Mouse (Mus musculus) liver, adult 2 months (tissue): ENCODE measurements at regions not wholly inside any gene's neighbourhood (a gene's known extent, or its start where the extent isn't known, plus 50 kb on each side); places are given as distances from the start of the nearest gene placed in this dataset.

Source experiments
- CTCF ChIP-seq: fragments of 200-500 bp; IDR thresholded peaks from 2 replicates; pipeline ENCODE4 v1.5.1; 2011; ENCODE audit warnings: low read depth, low read length, control low read depth
- POLR2A ChIP-seq: fragments of 200-500 bp; IDR thresholded peaks from 2 replicates; pipeline ENCODE4 v1.6.1; 2011; ENCODE audit warnings: low read length, control low read depth; ENCODE audit not compliant: insufficient read depth; ENCODE audit errors: extremely low read depth

DNA sequence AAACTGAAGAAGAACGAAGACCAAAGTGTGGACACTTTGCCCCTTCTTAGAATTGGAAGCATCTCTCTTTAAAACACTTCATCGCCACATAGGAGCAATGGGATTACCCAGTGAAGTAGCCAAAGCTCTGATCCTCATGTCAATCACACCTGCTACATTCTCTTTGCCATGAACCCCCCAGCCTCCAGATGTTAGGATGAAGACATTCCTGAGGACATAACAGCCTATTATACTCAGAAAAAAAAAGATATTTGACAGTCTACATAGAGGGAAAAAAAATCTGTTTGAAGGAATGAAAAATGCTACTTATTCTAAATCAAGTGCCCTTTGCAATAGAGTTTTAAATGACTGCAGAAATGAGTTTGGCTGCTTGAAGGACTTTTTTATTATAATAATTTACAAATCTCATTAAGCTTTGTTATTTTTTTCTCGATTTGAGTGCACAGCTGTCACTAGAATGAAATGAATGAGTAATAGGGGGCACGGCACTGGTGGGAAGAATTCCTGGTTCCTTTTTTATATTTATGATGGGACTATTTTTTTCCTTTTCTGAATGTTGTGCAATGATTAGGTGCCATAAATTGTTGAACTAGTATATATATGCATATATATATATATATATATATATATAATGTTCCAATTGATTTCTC, 618.8 kb downstream of the Rapgef2 start:
- no peak for TF ChIP-seq POLR2A
- TF ChIP-seq CTCF = no peak
